Mouse (Mus musculus) heart, embryonic 10.5 days (tissue): Measurements from ENCODE around the gene Klhl26. TPM values are rescaled to one million over a fixed set of nuclear protein-coding genes. Genes with fewer than 3 reads are reported as not detected.
"Not testable (repeated sequence)": the region's sequence is repeated elsewhere in the genome, so short reads cannot be mapped to it uniquely, and the experiment has no call there.

Source experiments
- DNase-seq: peaks from one replicate; pipeline ENCODE4 v3.0.0-alpha.2; 2017; ENCODE audit warnings: low spot score
- H3K27ac ChIP-seq: fragments of 300-500 bp; sonication (generic); 2 replicates; pipeline ENCODE4 v1.5.1; 2016; ENCODE audit warnings: mild to moderate bottlenecking
- H3K27me3 ChIP-seq: fragments of 300-500 bp; sonication (generic); 2 replicates; pipeline ENCODE4 v1.6.1; 2016; ENCODE audit warnings: mild to moderate bottlenecking; ENCODE audit not compliant: poor library complexity, insufficient read depth, severe bottlenecking
- H3K36me3 ChIP-seq: fragments of 300-500 bp; sonication (generic); 2 replicates; pipeline ENCODE4 v1.6.1; 2016; ENCODE audit warnings: mild to moderate bottlenecking, moderate library complexity
- H3K4me1 ChIP-seq: fragments of 300-500 bp; sonication (generic); 2 replicates; pipeline ENCODE4 v1.6.1; 2016; ENCODE audit warnings: mild to moderate bottlenecking
- H3K4me3 ChIP-seq: fragments of 300-500 bp; sonication (generic); 2 replicates; pipeline ENCODE4 v1.5.1; 2016; ENCODE audit warnings: mild to moderate bottlenecking, moderate library complexity
- H3K9me3 ChIP-seq: fragments of 300-500 bp; sonication (generic); 2 replicates; pipeline ENCODE4 v1.6.1; 2016; ENCODE audit warnings: mild to moderate bottlenecking, moderate library complexity
- WGBS: fragments of 180-500 bp; shearing (Covaris S2); methylation state at CpG from one replicate; pipeline ENCODE4 v1.1.7; 2016; 5-methylcytosine and 5-hydroxymethylcytosine counted together
- polyA plus RNA-seq: library from polyadenylated mRNA; unstranded; fragments of >200 nt; fragmentation: Nextera tagmentation; extraction: Ambion mirVana; gene quantifications from 2 replicates; pipeline ENCODE4 v1.2.1, GENCODE M21; 2016

The Klhl26 gene
- polyA plus RNA-seq = 15.6 and 15.7 TPM in 2 replicates

GRCm38 (mm10) chr8:70476333-70477268, at the start of gene Klhl26:
Gene Klhl26 (minus strand): TSS chr8:70476968.
- DNase-seq = peak; percentile 98
- Histone ChIP-seq H3K27me3 (peaks cover 27% of the 10 kb centered on the region), H3K4me1 (peaks cover 32% of the 10 kb centered on the region), H3K9me3 (no peaks in the 10 kb centered on the region), H3K36me3 (0 out of 2 replicates have a peak, but pooled peaks cover 3% of the 10 kb centered on the region), H3K27ac (peak within 1 kb of the TSS; percentile 92), H3K4me3 (peak within 1 kb of the TSS; percentile 88)
- under 1% methylated on average over 53 of the region's 53 CpGs for WGBS

GRCm38 (mm10) chr8:70522592-70523403, 46.0 kb upstream of the Klhl26 start:
- peak overlapping the region; percentile 87 for H3K4me3 ChIP-seq
- DNase-seq = peak; percentile 98
- H3K27ac ChIP-seq = peak overlapping the region; percentile 96
- under 1% methylated on average over 51 of the region's 51 CpGs for WGBS
- H3K27me3 ChIP-seq = no peaks in the 10 kb centered on the region
- peaks cover 19% of the 10 kb centered on the region for H3K36me3 ChIP-seq
- H3K4me1 ChIP-seq = peaks cover 24% of the 10 kb centered on the region
- no peaks in the 10 kb centered on the region for H3K9me3 ChIP-seq

- Histone ChIP-seq H3K4me3 (no peak overlapping the region), H3K27ac (no peak overlapping the region), H3K36me3 (peaks cover 45% of the 10 kb centered on the region), H3K4me1 (peaks cover 13% of the 10 kb centered on the region), H3K9me3 (no peaks in the 10 kb centered on the region), H3K27me3 (no peaks in the 10 kb centered on the region)
- no peak for DNase-seq
- 52% methylated on average over 2 of the region's 2 CpGs for WGBS
Observed at GRCm38 (mm10) chr8:70519606-70520005, 42.8 kb upstream of the Klhl26 start.

GRCm38 (mm10) chr8:70519043-70519442, 42.3 kb upstream of the Klhl26 start:
- WGBS = 89% methylated on average over 6 of the region's 6 CpGs
- H3K36me3 ChIP-seq = peaks cover 51% of the 10 kb centered on the region
- no peak overlapping the region for H3K27ac ChIP-seq

GRCm38 (mm10) chr8:70517940-70518643, 41.3 kb upstream of the Klhl26 start:
- H3K27me3 ChIP-seq = no peaks in the 10 kb centered on the region
- H3K9me3 ChIP-seq = no peaks in the 10 kb centered on the region
- peaks cover 60% of the 10 kb centered on the region for H3K36me3 ChIP-seq
- peaks cover 9% of the 10 kb centered on the region for H3K4me1 ChIP-seq
- no peak for DNase-seq
- 76% methylated on average over 10 of the region's 10 CpGs for WGBS
- H3K27ac ChIP-seq = no peak overlapping the region
- H3K4me3 ChIP-seq = no peak overlapping the region

More at GRCm38 (mm10) chr8:70519043-70519442, 42.3 kb upstream of the Klhl26 start:
- Histone ChIP-seq H3K9me3 (no peaks in the 10 kb centered on the region), H3K4me1 (peaks cover 13% of the 10 kb centered on the region), H3K27me3 (no peaks in the 10 kb centered on the region), H3K4me3 (no peak overlapping the region)
- no peak for DNase-seq

- Histone ChIP-seq H3K27me3 (no peaks in the 10 kb centered on the region), H3K36me3 (peaks cover 71% of the 10 kb centered on the region), H3K9me3 (no peaks in the 10 kb centered on the region), H3K4me3 (no peak overlapping the region; the same call in 1 of the 2 replicates), H3K27ac (no peak overlapping the region), H3K4me1 (peaks cover 15% of the 10 kb centered on the region)
- 71% methylated on average over 2 of the region's 2 CpGs for WGBS
- no peak for DNase-seq
Observed at GRCm38 (mm10) chr8:70513441-70513840, 36.7 kb upstream of the Klhl26 start.

- peaks cover 70% of the 10 kb centered on the region for H3K36me3 ChIP-seq
- peaks cover 16% of the 10 kb centered on the region for H3K4me1 ChIP-seq
- H3K9me3 ChIP-seq = no peaks in the 10 kb centered on the region
- H3K4me3 ChIP-seq = no peak overlapping the region
- H3K27me3 ChIP-seq = no peaks in the 10 kb centered on the region
- 92% methylated on average over 11 of the region's 11 CpGs for WGBS
- no peak for DNase-seq
- no peak overlapping the region for H3K27ac ChIP-seq
Observed at GRCm38 (mm10) chr8:70512253-70512903, 35.6 kb upstream of the Klhl26 start.

GRCm38 (mm10) chr8:70511770-70512169, 35.0 kb upstream of the Klhl26 start:
- Histone ChIP-seq H3K36me3 (peaks cover 70% of the 10 kb centered on the region), H3K4me3 (0 out of 2 replicates have a peak overlapping the region, but pooled peaks have one; percentile 15), H3K27me3 (no peaks in the 10 kb centered on the region), H3K9me3 (no peaks in the 10 kb centered on the region), H3K4me1 (peaks cover 18% of the 10 kb centered on the region), H3K27ac (no peak overlapping the region)
- no peak for DNase-seq
- WGBS = 91% methylated on average over 2 of the region's 2 CpGs

GRCm38 (mm10) chr8:70511174-70511573, 34.4 kb upstream of the Klhl26 start:
- H3K27ac ChIP-seq = peak overlapping the region; percentile 92
- H3K4me3 ChIP-seq = peak overlapping the region; percentile 78
- not testable (repeated sequence) for H3K9me3 ChIP-seq, DNase-seq, H3K27me3 ChIP-seq
- peaks cover 20% of the 10 kb centered on the region for H3K4me1 ChIP-seq
- 80% methylated on average over 6 of the region's 6 CpGs for WGBS
- peaks cover 64% of the 10 kb centered on the region for H3K36me3 ChIP-seq

- peak within 1 kb of the TSS; percentile 78 for H3K4me3 ChIP-seq
- no peaks in the 10 kb centered on the region for H3K27me3 ChIP-seq
- H3K36me3 ChIP-seq = peaks cover 56% of the 10 kb centered on the region
- peaks cover 28% of the 10 kb centered on the region for H3K4me1 ChIP-seq
- peak within 1 kb of the TSS; percentile 92 for H3K27ac ChIP-seq
- H3K9me3 ChIP-seq = no peaks in the 10 kb centered on the region
- DNase-seq = peak; percentile 98
- 1% methylated on average over 73 of the region's 74 CpGs for WGBS
Observed at GRCm38 (mm10) chr8:70510228-70510915, 33.6 kb upstream of the Klhl26 start, which contains the start of gene Uba52. Gene Uba52 (minus strand): TSS chr8:70510801.

GRCm38 (mm10) chr8:70509281-70509952, 32.6 kb upstream of the Klhl26 start:
- no peaks in the 10 kb centered on the region for H3K9me3 ChIP-seq
- H3K36me3 ChIP-seq = peaks cover 53% of the 10 kb centered on the region
- H3K4me3 ChIP-seq = peak overlapping the region; percentile 78
- H3K27ac ChIP-seq = peak overlapping the region; percentile 92
- 7% methylated on average over 25 of the region's 25 CpGs for WGBS
- peaks cover 5% of the 10 kb centered on the region; the same call in 1 of the 2 replicates for H3K27me3 ChIP-seq
- peaks cover 38% of the 10 kb centered on the region for H3K4me1 ChIP-seq
- no peak for DNase-seq
